Mouse (Mus musculus): ENCODE data around the gene Gltpd2.

DNA sequence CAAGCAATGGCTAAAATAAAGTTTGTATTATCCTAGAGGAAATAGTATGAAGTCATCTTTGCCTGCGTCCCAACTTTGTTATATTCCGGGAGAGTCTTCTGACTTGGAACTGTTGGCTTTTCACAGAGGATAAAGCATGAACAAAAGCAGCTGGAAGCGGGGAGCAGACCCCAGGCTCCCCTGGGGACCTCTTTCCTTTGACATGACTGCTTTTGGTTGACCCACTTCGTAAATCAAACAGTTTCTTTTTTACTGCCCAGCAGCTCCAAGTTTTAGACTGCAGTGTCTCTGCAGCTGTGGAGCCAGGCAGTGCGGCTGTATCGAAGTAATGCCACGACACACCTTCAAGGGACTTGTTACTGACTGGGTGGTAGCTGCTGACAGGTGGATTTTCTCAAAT is 47.6 kb downstream of the Gltpd2 start:
- TF ChIP-seq POLR2A (IDR thresholded peaks at IDR 0.05; ENCODE audit: control insufficient read depth in 1 of 2, insufficient read depth in 1 of 2, low read depth in 1 of 2, low read length in 2 of 2, poor library complexity in 1 of 2) (no peak), MAFK (IDR thresholded peaks at IDR 0.05; ENCODE audit: borderline replicate concordance, low read depth, low read length) (no peak), CTCF (IDR thresholded peaks at IDR 0.05 in 2 of 3, conservative IDR thresholded peaks at IDR 0.05 in 1 of 3; ENCODE audit: control insufficient read depth in 1 of 3, insufficient read depth in 1 of 3, low read depth in 2 of 3, low read length in 3 of 3, poor library complexity in 1 of 3, severe bottlenecking in 1 of 3) (no peak), ZKSCAN1 (IDR thresholded peaks at IDR 0.05; ENCODE audit: low read depth, low read length) (no peak), CHD1 (IDR thresholded peaks at IDR 0.05; ENCODE audit: low read depth, low read length) (no peak), MEF2A (IDR thresholded peaks at IDR 0.05; ENCODE audit: extremely low read depth, insufficient replicate concordance, low read depth, low read length, poor library complexity, severe bottlenecking) (no peak), ETS1 (IDR thresholded peaks at IDR 0.05; ENCODE audit: low read depth, low read length) (no peak)

Measured in MEL (cell line).